Mouse (Mus musculus): ENCODE measurements around the gene Numbl. TPM values are rescaled to one million over a fixed set of nuclear protein-coding genes. Genes with fewer than 3 reads are reported as not detected.

The Numbl gene
- polyA plus RNA-seq, 1 experiment from 2014 or later: 33.7 TPM

Other genes with a start within 250 kb of the Numbl start
- not detected in 2 replicates for gene Cyp2a12, start 229.4 kb upstream of the Numbl start, polyA plus RNA-seq (2014; fragmentation: Nextera tagmentation; extraction: Ambion mirVana)
- not detected in 2 replicates for gene Cyp2f2, start 138.5 kb upstream of the Numbl start, polyA plus RNA-seq (2014; fragmentation: Nextera tagmentation; extraction: Ambion mirVana)
- 0.18 and 0.22 TPM in 2 replicates for gene Cyp2t4, start 104.7 kb upstream of the Numbl start, polyA plus RNA-seq (2014; fragmentation: Nextera tagmentation; extraction: Ambion mirVana)
- gene Egln2, start 91.6 kb upstream of the Numbl start, polyA plus RNA-seq (2014; fragmentation: Nextera tagmentation; extraction: Ambion mirVana): 57.3 and 68.7 TPM in 2 replicates
- 87.7 and 99.6 TPM in 2 replicates for gene Rab4b, start 79.5 kb upstream of the Numbl start, polyA plus RNA-seq (2014; fragmentation: Nextera tagmentation; extraction: Ambion mirVana)
- not detected in 2 replicates for gene Gm21983, start 77.3 kb upstream of the Numbl start, polyA plus RNA-seq (2014; fragmentation: Nextera tagmentation; extraction: Ambion mirVana)
- 6.8 and 8.1 TPM in 2 replicates for gene Mia, start 77.3 kb upstream of the Numbl start, polyA plus RNA-seq (2014; fragmentation: Nextera tagmentation; extraction: Ambion mirVana)
- 3.6 and 4.0 TPM in 2 replicates for gene BC024978, start 62.7 kb upstream of the Numbl start, polyA plus RNA-seq (2014; fragmentation: Nextera tagmentation; extraction: Ambion mirVana)
- 222 and 233 TPM in 2 replicates for gene Snrpa, start 62.2 kb upstream of the Numbl start, polyA plus RNA-seq (2014; fragmentation: Nextera tagmentation; extraction: Ambion mirVana)
- gene Itpkc, start 29.8 kb upstream of the Numbl start, polyA plus RNA-seq (2014; fragmentation: Nextera tagmentation; extraction: Ambion mirVana): 7.3 and 7.4 TPM in 2 replicates
- gene Coq8b, start 25.4 kb upstream of the Numbl start, polyA plus RNA-seq (2014; fragmentation: Nextera tagmentation; extraction: Ambion mirVana): 19.8 and 22.6 TPM in 2 replicates
- 6.4 and 7.4 TPM in 2 replicates for gene Ltbp4, start 79.3 kb downstream of the Numbl start, polyA plus RNA-seq (2014; fragmentation: Nextera tagmentation; extraction: Ambion mirVana)
- gene Shkbp1, start 97.6 kb downstream of the Numbl start, polyA plus RNA-seq (2014; fragmentation: Nextera tagmentation; extraction: Ambion mirVana): 50.4 and 52.5 TPM in 2 replicates
- gene Gm20479, start 99.0 kb downstream of the Numbl start, polyA plus RNA-seq (2014; fragmentation: Nextera tagmentation; extraction: Ambion mirVana): not detected in 2 replicates
- gene Sptbn4, start 189.3 kb downstream of the Numbl start, polyA plus RNA-seq (2014; fragmentation: Nextera tagmentation; extraction: Ambion mirVana): 4.1 and 4.7 TPM in 2 replicates
- 8.9 and 17.3 TPM in 2 replicates for gene Blvrb, start 189.5 kb downstream of the Numbl start, polyA plus RNA-seq (2014; fragmentation: Nextera tagmentation; extraction: Ambion mirVana)
- gene Sertad3, start 215.3 kb downstream of the Numbl start, polyA plus RNA-seq (2014; fragmentation: Nextera tagmentation; extraction: Ambion mirVana): 6.6 and 9.8 TPM in 2 replicates
- gene Sertad1, start 228.5 kb downstream of the Numbl start, polyA plus RNA-seq (2014; fragmentation: Nextera tagmentation; extraction: Ambion mirVana): 6.0 and 7.5 TPM in 2 replicates
- gene Prx, start 240.9 kb downstream of the Numbl start, polyA plus RNA-seq (2014; fragmentation: Nextera tagmentation; extraction: Ambion mirVana): 0.77 and 0.97 TPM in 2 replicates